Mouse (Mus musculus) CH12.LX (cell line): ENCODE results near the gene Gpm6b.

Experiments
- CHD2 ChIP-seq: IDR thresholded peaks from 2 replicates; pipeline ENCODE4 v1.6.1; 2011; ENCODE audit warnings: low read length, improper control_type of control experiment
- CTCF ChIP-seq, 2 experiments: IDR thresholded peaks in 1 of 2; conservative IDR thresholded peaks in 1 of 2; 2 replicates each; pipeline ENCODE4 v1.5.1; 2011 to 2012; ENCODE audit warnings: low read depth in 2 of 2, low read length in 2 of 2, improper control_type of control experiment in 1 of 2, inconsistent platforms in 1 of 2, mild to moderate bottlenecking in 1 of 2, moderate library complexity in 1 of 2
- EP300 ChIP-seq: IDR thresholded peaks from 2 replicates; pipeline ENCODE4 v1.6.1; 2011; ENCODE audit warnings: low read length, improper control_type of control experiment
- HCFC1 ChIP-seq: IDR thresholded peaks from 2 replicates; pipeline ENCODE4 v1.6.1; 2012; ENCODE audit warnings: low read depth, mild to moderate bottlenecking, inconsistent platforms, low read length, improper control_type of control experiment
- MEF2A ChIP-seq: IDR thresholded peaks from 2 replicates; pipeline ENCODE4 v1.6.1; 2014; ENCODE audit warnings: low read depth, mild to moderate bottlenecking, inconsistent platforms, low read length, improper control_type of control experiment, borderline replicate concordance
- NELFE ChIP-seq: IDR thresholded peaks from 2 replicates; pipeline ENCODE4 v1.6.1; 2011; ENCODE audit warnings: low read depth, low read length, improper control_type of control experiment
- PAX5 ChIP-seq: IDR thresholded peaks from 2 replicates; pipeline ENCODE4 v1.6.1; 2012; ENCODE audit warnings: low read length, inconsistent platforms, mixed read lengths
- RAD21 ChIP-seq: IDR thresholded peaks from 2 replicates; pipeline ENCODE4 v1.6.1; 2011; ENCODE audit warnings: low read depth, mild to moderate bottlenecking, low read length, improper control_type of control experiment, moderate library complexity

GRCm38 (mm10) chrX:166279861-166280260 lies 41.1 kb downstream of the Gpm6b start:
- TF ChIP-seq CHD2, result no peak
- no peak for TF ChIP-seq CTCF (conservative IDR thresholded peaks at IDR 0.05 in 1 of 2, IDR thresholded peaks at IDR 0.05 in 1 of 2; ENCODE audit: low read depth in 2 of 2, low read length in 2 of 2)
- no peak for TF ChIP-seq NELFE
- TF ChIP-seq PAX5, result no peak
- no peak for TF ChIP-seq EP300
- no peak for TF ChIP-seq RAD21
- TF ChIP-seq HCFC1, result no peak
- no peak for TF ChIP-seq MEF2A
